ENCODE assay signal across 8 mouse cellular contexts in the genomic region with DNA sequence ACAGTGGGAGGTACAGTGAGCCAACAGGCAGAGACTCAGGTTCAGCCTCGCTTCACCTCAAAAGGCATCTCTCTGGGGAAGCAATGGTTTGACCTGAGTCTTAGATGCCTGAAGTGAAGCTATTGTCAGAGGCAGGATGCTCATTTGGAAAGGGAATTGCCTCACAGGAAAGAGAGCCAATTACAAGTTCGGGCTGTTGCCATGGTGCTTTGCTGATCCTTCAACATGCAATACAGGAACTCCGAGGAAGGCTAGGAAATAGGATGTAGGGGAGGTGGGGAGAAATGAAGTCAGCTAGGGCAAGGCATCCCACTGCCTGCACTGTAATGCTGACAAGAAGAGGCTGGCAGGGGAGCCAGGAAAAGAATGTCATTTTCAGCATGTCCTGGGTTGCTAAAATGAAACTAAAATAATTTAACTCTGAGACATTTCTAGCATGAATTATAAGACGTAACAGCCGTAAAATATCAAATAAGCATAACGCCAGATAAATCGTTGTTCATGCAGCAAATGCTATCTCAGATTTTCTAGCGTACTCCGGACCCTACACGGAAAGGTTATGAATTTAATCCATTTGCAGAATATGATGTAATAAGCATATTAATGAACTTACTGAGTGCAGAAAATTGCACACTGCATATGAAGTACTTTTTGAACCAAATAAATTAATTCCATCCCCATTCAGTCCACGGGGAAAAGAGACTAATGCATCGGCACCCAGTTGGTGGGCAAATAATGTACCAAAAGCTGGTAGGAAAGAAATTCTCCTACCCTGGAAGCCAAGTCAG.
DNase-seq lines count a peak whose midpoint lies in the region; ATAC-seq and TF ChIP-seq lines count a peak whose summit lies in the region.

No protein-coding gene starts in this region.

- peaks cover 10% of the 10 kb centered on the region for H3K4me1 ChIP-seq in embryonic fibroblast, embryonic 13.5 days (ENCODE audit: control insufficient read depth, insufficient read depth, low read length)
- peaks cover 5% of the 10 kb centered on the region for H3K4me1 ChIP-seq in liver, embryonic 16.5 days (ENCODE audit: control insufficient read depth, low read depth, low read length)
- H3K4me1 ChIP-seq in neural tube, embryonic 14.5 days (ENCODE audit: control insufficient read depth, insufficient read depth, low read length): peaks cover 9% of the 10 kb centered on the region; the same call in 1 of the 2 replicates

- H3K4me2 ChIP-seq in liver, embryonic 16.5 days (ENCODE audit: low read depth, low read length): no peak overlapping the region
- H3K4me2 ChIP-seq in neural tube, embryonic 14.5 days (ENCODE audit: low read depth, low read length): peak overlapping the region; percentile 51

- no peaks in the 10 kb centered on the region for H3K27me3 ChIP-seq in liver, embryonic 16.5 days (ENCODE audit: control insufficient read depth, insufficient read depth, low read depth, low read length)
- no peaks in the 10 kb centered on the region for H3K27me3 ChIP-seq in neural tube, embryonic 14.5 days (ENCODE audit: control insufficient read depth, insufficient read depth, low read length)

- ATAC-seq in liver, embryonic 16.5 days (ENCODE audit: low read depth): 0 out of 2 replicates have a peak, but pooled peaks have one; percentile 19
- ATAC-seq in neural tube, embryonic 14.5 days (ENCODE audit: low read depth): peak; percentile 75

- H3K4me3 ChIP-seq in embryonic fibroblast, embryonic 13.5 days (ENCODE audit: insufficient read depth, low read length): peak overlapping the region; percentile 23; the same call in 1 of the 2 replicates
- no peak overlapping the region for H3K4me3 ChIP-seq in liver, embryonic 16.5 days (ENCODE audit: low read depth, low read length)
- H3K4me3 ChIP-seq in neural tube, embryonic 14.5 days (ENCODE audit: low read depth, low read length): peak overlapping the region; percentile 31

- no peak overlapping the region for H3K27ac ChIP-seq in embryonic fibroblast, embryonic 13.5 days (ENCODE audit: insufficient read depth, low read length)
- no peak overlapping the region for H3K27ac ChIP-seq in liver, embryonic 16.5 days (ENCODE audit: low read length)
- H3K27ac ChIP-seq in neural tube, embryonic 14.5 days (ENCODE audit: low read depth, low read length): peak overlapping the region; percentile 13

- TF ChIP-seq POLR2A in embryonic fibroblast, embryonic 13.5 days (IDR thresholded peaks at IDR 0.05; ENCODE audit: low read depth, low read length): no peak

- H3K9ac ChIP-seq in liver, embryonic 16.5 days (ENCODE audit: low read depth, low read length): no peak overlapping the region
- peak overlapping the region; percentile 32; the same call in 1 of the 2 replicates for H3K9ac ChIP-seq in neural tube, embryonic 14.5 days (replicated peaks; ENCODE audit: low read depth, low read length)

- H3K36me3 ChIP-seq in liver, embryonic 16.5 days (ENCODE audit: control insufficient read depth, insufficient read depth): no peaks in the 10 kb centered on the region
- no peaks in the 10 kb centered on the region for H3K36me3 ChIP-seq in neural tube, embryonic 14.5 days (ENCODE audit: control insufficient read depth, insufficient read depth, low read length)

- no peak for TF ChIP-seq CTCF in embryonic fibroblast, embryonic 13.5 days (IDR thresholded peaks at IDR 0.05; ENCODE audit: borderline replicate concordance, insufficient read depth, low read length)

- intact Hi-C loops in heart, postnatal 10 days (cut with DNase I): loop anchor here (2.0 kb wide), 1 partner anchor 16 kb away; no protein-coding TSS in a partner anchor

- WGBS in liver, embryonic 16.5 days (ENCODE audit: insufficient replicate concordance): 67% methylated on average over 12 of the region's 12 CpGs
- 26% methylated on average over 12 of the region's 12 CpGs for WGBS in neural tube, embryonic 14.5 days

- DNase-seq in adrenal gland, postnatal 10 days: peak; percentile 32
- no peak for DNase-seq in adrenal gland, postnatal 25 days
- DNase-seq in heart, postnatal 10 days: peak; percentile 76 to 77
- peak; percentile 63 for DNase-seq in kidney, postnatal 10 days
- DNase-seq in T-cell, adult 2 months (ENCODE audit: low spot score): no peak

- no peaks in the 10 kb centered on the region for H3K9me3 ChIP-seq in liver, embryonic 16.5 days (replicated peaks; ENCODE audit: control insufficient read depth, low read length)
- H3K9me3 ChIP-seq in neural tube, embryonic 14.5 days (ENCODE audit: control insufficient read depth, low read length): no peaks in the 10 kb centered on the region

Comparison
In these comparisons a context has a peak if more than half of its experiments do, and no peak if none do; other contexts are left out.
1. DNase-seq: peak in adrenal gland, postnatal 10 days (single experiment), heart, postnatal 10 days (2 of 2) and kidney, postnatal 10 days (single experiment); none in adrenal gland, postnatal 25 days (single experiment) and T-cell, adult 2 months (single experiment).